Mouse (Mus musculus) telencephalon, adult 2 months (tissue): ENCODE measurements around the gene Oca2.
A peak's percentile ranks its signal among the peaks of the same experiment; 100 is the strongest.

Source experiments
- DNase-seq: peaks from one replicate; pipeline ENCODE4 v3.0.0-alpha.2; 2011; ENCODE audit warnings: low read depth, low spot score

Gene Oca2

GRCm38 (mm10) chr7:56381750-56382421 is 142.3 kb downstream of the Oca2 start:
- no peak for DNase-seq

- peak; percentile 9 for DNase-seq
These were observed 143.1 kb downstream of the Oca2 start for GRCm38 (mm10) chr7:56382706-56383105.

DNA sequence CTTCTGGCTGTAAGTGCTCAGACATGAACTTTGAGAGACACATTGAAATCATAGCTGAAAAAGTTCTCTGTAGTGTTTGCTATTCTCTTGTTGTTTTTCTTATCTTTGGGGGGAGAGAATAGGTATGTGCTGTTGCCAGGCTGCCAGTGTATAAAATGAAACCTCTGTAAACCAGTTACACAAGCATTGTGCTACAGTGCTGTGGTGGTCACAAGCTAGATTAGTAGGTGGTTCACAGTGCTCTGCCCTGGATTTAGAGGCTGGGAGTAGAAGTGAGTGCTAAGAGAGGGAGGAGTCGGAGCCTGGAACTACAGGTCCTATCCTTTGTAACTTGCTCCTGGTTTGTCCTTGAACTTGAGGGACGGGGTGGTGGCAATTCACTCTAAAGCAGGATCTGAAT is 148.7 kb downstream of the Oca2 start:
- no peak for DNase-seq

DNA sequence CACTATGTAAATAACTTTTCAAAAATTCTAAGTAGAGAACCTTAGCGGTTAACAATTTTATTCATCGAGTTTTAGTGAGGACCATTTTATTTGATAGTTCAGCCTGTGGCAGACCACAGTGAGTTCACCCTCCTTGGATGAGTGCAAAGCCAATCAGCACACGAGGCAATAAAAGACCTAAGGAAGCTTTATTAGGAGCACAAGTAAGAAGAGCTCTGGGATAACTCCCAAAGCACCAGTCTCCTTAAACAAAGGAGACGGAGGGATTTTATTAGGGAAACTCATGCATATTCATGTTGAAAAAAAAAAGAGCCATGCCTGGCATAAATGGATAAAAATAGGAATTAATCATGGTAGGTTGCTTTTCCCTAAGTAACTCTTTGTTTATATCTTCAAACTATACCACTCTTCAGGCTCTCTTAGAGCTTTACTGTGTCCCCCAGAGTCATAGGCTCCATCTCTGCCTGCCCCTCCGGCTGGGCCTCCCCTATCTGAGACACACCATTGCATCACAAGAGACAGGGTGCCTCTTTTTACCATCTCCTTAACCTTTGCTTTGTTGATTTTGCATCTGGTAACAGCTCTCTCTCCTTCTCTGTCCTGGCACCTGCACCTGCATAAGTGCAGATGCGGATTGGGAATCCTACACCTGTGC is 178.7 kb downstream of the Oca2 start:
- DNase-seq, result no peak

DNA sequence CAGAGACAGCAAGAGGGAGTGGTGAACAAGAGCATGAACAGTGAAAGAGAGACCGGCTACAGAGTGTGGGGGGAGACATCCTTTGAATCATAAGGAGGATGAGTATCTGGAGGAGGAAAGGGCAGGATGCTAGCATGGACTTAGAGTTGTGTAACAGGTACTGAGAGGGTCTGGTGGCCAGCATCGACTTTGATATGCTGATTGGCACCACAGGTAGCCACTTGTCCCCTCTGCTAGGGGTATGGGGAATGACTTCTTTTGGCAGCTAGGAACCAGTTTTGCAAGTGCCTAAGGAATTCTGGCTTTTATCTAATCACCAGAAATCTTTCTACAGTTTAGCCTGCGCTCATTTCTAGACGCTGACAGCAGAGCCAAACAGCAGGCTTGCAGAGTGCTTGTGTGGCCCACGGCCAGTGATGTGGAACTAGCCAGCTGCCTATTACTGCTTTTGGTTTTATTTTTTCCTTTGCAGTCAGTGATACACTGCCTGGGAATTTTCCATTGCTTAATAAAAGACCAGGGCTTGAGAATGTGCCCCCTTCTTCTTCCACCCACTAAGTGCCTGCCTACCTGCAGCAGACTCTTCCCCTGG is 179.8 kb downstream of the Oca2 start:
- DNase-seq, result peak; percentile 42

GRCm38 (mm10) chr7:56421946-56422345 is 182.4 kb downstream of the Oca2 start:
- DNase-seq, result peak; percentile 71

- DNase-seq, result no peak
These were observed 184.0 kb downstream of the Oca2 start for GRCm38 (mm10) chr7:56423548-56423947.

DNA sequence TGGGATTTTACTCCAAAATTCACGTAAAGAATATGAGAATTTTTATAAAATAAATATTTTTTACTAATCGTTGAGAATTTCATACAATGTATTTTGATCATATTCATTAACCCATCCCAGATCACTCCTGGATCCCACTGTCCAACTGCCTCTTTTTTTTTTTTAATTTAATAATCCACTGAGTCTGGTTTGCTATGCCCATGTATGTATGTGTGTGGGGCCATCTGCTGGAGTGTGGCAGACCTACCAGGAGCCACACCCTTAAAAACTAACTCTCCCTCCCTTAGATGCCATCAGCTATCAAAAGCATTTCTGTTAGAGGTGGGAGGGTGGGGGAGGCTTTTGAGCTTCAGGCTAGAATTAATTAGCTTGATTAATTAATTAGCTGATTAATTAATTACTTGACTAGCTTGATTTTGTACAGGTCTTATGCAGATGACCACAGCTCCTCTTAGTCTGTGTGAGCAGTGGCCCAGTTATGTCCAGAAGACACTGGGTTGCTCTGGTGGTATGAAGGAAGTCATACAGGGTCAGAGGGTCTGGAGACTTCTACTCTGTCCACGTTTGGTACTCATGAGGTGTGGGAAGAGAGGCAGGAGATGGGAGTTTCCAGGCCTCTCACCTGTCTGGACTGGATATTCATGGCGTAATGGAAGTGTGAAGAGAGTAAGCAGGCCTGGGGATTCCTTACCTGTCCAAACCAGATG is 221.4 kb downstream of the Oca2 start:
- no peak for DNase-seq

- no peak for DNase-seq
These were observed 258.7 kb downstream of the Oca2 start for GRCm38 (mm10) chr7:56498242-56498641.

- DNase-seq, result no peak
These were observed 259.8 kb downstream of the Oca2 start for GRCm38 (mm10) chr7:56499319-56499718.

DNA sequence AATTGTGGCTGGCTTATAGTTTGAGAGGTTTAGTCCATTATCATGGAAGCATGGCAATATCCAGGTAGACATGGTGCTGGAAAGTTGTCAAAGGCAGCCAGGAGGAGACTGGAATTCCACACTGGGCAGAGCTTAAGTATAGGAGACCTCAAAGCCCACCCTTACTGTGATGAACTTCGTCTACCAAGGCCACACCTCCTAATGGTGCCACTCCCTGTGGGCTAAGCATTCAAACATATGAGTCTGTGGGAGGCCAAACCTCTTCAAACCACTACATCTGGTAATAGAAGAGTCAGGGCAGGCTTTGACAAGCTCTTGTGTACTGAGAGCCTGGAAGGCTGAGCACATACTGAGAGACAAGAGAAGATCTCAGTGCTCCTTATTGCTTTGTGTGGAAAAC is 260.2 kb downstream of the Oca2 start:
- no peak for DNase-seq

- peak; percentile 26 for DNase-seq
These were observed 260.9 kb downstream of the Oca2 start for GRCm38 (mm10) chr7:56500438-56500837.

- DNase-seq, result no peak
These were observed 279.0 kb downstream of the Oca2 start for GRCm38 (mm10) chr7:56518581-56518980.

- DNase-seq, result no peak
These were observed 280.2 kb downstream of the Oca2 start for GRCm38 (mm10) chr7:56519741-56520140.

DNA sequence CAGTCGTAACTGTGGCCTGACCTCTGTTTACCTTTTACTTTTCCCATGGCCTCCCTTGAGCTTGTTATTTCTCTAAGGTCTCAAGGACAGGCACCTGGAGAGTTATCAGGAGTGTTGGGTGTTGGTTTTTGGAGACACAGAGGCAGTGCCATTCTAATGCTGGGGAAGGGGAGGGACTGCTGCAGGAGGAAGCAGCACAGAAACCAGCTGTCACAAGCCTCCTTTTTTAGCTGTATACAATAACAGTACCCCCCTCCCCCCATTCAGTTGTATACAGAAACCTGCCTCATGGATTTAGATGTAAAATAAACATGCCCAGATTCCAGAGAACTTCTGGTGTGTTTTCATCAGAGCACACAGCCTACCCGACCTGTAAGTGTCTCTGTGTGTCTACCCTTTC is 295.3 kb downstream of the Oca2 start:
- DNase-seq, result no peak

- DNase-seq, result no peak
These were observed 309.7 kb downstream of the Oca2 start for GRCm38 (mm10) chr7:56549226-56549625.

DNA sequence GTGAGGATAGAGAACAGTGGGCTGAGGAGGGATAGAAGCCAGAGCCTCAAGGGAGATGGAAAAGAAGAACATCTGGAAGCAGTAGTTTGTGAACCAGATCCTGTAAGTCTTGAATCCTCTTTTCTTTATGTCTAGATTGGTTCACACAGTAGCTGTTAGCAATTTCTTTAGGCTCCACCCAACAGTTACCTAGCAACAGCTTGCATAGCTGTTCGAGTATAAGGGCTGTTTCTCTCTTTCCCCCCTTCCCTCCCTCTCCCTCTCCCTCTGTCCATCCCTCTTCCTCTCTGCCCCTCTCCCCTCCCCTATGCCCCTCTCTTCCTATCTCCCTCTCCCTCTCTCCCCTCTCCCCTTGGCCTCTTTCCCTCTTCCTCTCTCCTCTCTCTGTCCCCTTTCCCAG is 312.2 kb downstream of the Oca2 start:
- no peak for DNase-seq
